Mouse (Mus musculus) colon, adult 2 months (tissue): Measurements from ENCODE around the gene Mrps30. TPM values are rescaled to one million over a fixed set of nuclear protein-coding genes. Genes with fewer than 3 reads are reported as not detected.

Experiments used
- polyA plus RNA-seq: library from polyadenylated mRNA; depleted of rRNA; stranded (reverse); fragments of >200 nt; gene quantifications from 2 replicates; pipeline ENCODE4 v1.2.3, GENCODE M21; 2012; rRNA removed

Gene Mrps30
- 24.1 and 28.1 TPM in 2 replicates for polyA plus RNA-seq

DNA sequence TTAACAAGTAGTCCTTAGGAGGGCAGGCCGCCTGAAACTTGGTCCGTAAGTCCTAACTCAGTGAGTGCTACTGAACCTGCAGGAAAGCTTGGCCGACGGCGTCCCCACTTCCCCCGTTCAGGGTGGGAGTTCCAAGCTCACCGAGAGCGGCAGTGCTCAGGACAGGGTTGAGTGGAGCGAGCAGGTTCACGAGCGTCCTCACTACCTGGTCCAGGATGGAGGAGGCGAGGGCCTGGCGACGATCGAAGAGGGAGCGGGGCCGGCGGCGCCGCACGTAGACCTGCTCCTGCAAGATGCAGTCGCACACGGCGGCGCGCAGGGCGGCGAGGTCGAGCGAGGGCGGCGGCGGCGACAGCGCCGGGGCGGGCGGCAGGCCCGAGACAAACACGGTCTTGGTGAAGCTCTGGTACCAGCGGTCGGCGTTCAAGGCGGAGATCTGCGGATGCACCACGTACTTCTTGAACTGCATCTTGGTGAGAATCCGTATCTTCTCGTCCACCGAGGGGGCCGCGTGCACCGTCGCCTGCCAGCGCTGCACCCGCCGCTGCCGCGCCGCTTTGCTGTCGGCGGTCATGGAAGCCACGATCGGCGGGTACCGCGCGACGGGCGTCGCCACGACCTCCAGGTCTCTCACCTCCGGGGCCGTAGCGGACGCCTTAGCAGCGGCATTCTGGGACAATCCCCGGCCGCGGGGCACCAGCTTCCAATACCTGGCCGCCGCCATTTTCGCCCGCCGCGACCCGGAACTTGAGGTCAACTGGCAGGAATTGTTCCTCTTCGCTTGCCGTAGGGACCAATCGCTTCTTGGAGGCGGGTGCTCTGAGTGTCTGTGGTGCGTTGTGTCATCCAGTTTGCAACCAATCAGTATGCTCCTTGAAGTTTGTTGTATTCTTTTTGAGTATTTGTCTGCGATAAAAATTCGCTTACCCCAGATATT is at the start of gene Mrps30, which contains the start of gene B430218F22Rik:
Mrps30 (minus strand) TSS at position 742 of the 937 bp plus-strand sequence.
B430218F22Rik (plus strand) TSS at position 120 of the 937 bp plus-strand sequence.

Other genes with a start within 250 kb of the Mrps30 start
- 0.12 TPM in 1 of 2 replicates, not detected in the other for gene B430218F22Rik, start 622 bp downstream of the Mrps30 start, polyA plus RNA-seq